Mouse (Mus musculus) bone marrow, adult 2 months (tissue): ENCODE data around the gene Aatf.

Experiments
- CTCF ChIP-seq: fragments of 200-500 bp; IDR thresholded peaks from 2 replicates; pipeline ENCODE4 v1.5.1; 2011; ENCODE audit warnings: low read length, control low read depth; ENCODE audit not compliant: control insufficient read depth, insufficient read depth
- POLR2A ChIP-seq: fragments of 200-500 bp; IDR thresholded peaks from 2 replicates; pipeline ENCODE4 v1.6.1; 2011; ENCODE audit warnings: low read depth, mild to moderate bottlenecking, control low read depth, low read length, borderline replicate concordance; ENCODE audit not compliant: control insufficient read depth

GRCm38 (mm10) chr11:84551296-84551695, 38.0 kb upstream of the Aatf start:
- no peak for TF ChIP-seq POLR2A
- TF ChIP-seq CTCF: no peak
